Mouse (Mus musculus) cerebellum, adult 2 months (tissue): ENCODE results near the gene Gtpbp3.

Experiments
- CTCF ChIP-seq: fragments of 200-500 bp; IDR thresholded peaks from 2 replicates; pipeline ENCODE4 v1.5.1; 2011; ENCODE audit warnings: low read depth, mild to moderate bottlenecking, control low read depth, low read length, moderate library complexity, borderline replicate concordance; ENCODE audit not compliant: insufficient read depth
- POLR2A ChIP-seq: fragments of 200-500 bp; IDR thresholded peaks from 2 replicates; pipeline ENCODE4 v1.6.1; 2011; ENCODE audit warnings: low read length, control low read depth, borderline replicate concordance; ENCODE audit not compliant: insufficient read depth

- TF ChIP-seq POLR2A (no peak), CTCF (no peak)
These were observed 10.1 kb downstream of the Gtpbp3 start for GRCm38 (mm10) chr8:71497881-71498501.
